8 mouse cellular contexts compared by ENCODE assay signal in the genomic region with DNA sequence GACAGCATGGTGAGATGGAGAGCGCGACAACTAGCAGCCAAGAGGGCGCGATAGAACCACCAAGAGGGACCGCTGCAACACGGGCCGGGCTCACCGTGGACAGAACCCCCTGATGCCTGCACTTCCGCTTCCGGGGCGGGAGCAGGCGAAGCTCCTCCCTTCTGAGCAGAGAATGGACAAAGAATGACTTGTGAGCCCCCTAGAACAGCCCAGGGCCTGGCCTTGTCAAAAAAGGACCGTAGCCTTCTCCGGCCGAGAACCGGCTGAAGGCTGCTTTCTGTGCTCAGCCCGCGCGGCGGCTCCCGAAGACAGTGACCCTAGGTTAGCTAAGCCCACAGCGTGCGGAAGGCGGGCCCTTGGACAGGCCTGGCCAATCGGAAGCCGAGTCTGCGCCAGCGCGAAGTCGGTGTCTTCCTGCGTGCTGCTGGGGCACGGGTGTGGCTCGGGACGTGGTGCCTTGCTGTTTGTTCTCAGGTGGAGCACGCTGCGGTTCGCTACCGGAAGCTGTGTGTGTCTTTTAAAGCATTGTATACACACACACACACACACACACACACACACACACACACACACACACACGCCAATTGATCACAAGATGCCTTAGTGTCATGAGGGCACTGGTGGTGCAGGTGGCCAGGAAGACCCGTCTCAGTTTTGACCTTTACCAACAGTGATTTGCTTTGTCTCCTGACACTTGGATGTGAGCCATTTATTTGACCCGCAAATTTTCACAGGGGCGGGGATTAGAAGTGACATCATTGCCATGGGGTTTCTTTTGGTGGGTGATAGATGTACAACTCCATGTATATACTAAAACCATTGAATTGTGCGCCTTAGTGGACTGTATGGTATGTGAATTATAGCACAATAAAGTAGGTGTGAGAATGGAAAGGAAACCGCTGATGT. TPM values are rescaled to one million over a fixed set of nuclear protein-coding genes. Genes with fewer than 3 reads are reported as not detected.
A peak's percentile ranks its signal among the peaks of the same experiment; 100 is the strongest.
DNase-seq lines count a peak whose midpoint lies in the region; ATAC-seq lines count a peak whose summit lies in the region.

A gene (minus strand): TSS at position 336 of the 906 bp plus-strand sequence.

- peak within 1 kb of the TSS; percentile 94 for H3K9ac ChIP-seq in hindbrain, embryonic 12.5 days

- H3K4me2 ChIP-seq in hindbrain, embryonic 12.5 days (replicated peaks) = peak within 1 kb of the TSS; percentile 90

- peak; percentile 93 for DNase-seq in NIH3T3 (ENCODE audit: low read depth)
- peak; percentile 96 to 97 for DNase-seq in cerebellum, postnatal 10 days
- DNase-seq in frontal cortex, postnatal 10 days (ENCODE audit: low spot score in 2 of 2) = peak; percentile 90 to 93
- DNase-seq in layer of hippocampus, postnatal 14 days (ENCODE audit: low spot score in 2 of 2) = peak; percentile 95 to 97
- peak; percentile 92 for DNase-seq in lung, postnatal 14 days
- DNase-seq in retina, adult 2 months (ENCODE audit: low read depth, low spot score) = peak; percentile 83
- peak; percentile 95 to 96 for DNase-seq in thymus, postnatal 36 days

- peak within 1 kb of the TSS; percentile 93 for H3K4me3 ChIP-seq in hindbrain, embryonic 12.5 days

- H3K36me3 ChIP-seq in hindbrain, embryonic 12.5 days = peaks cover 11% of the 10 kb centered on the region; the same call in 1 of the 2 replicates

- ATAC-seq in hindbrain, embryonic 12.5 days (ENCODE audit: low FRiP score) = peak; percentile 100

- 2% methylated on average over 43 of the region's 44 CpGs for WGBS in hindbrain, embryonic 12.5 days

- peaks cover 20% of the 10 kb centered on the region for H3K4me1 ChIP-seq in hindbrain, embryonic 12.5 days

- 0 out of 2 replicates have a peak, but pooled peaks cover 4% of the 10 kb centered on the region for H3K27me3 ChIP-seq in hindbrain, embryonic 12.5 days

- no peaks in the 10 kb centered on the region for H3K9me3 ChIP-seq in hindbrain, embryonic 12.5 days (replicated peaks)

- peak within 1 kb of the TSS; percentile 98 for H3K27ac ChIP-seq in hindbrain, embryonic 12.5 days

RNA-seq across cellular contexts. Expression of the gene that starts here (rescaled TPM):
- 175 and 183 TPM in 2 replicates for polyA plus RNA-seq in hindbrain, embryonic 12.5 days (2016; fragmentation: Nextera tagmentation; extraction: Ambion mirVana)
- 10 to 100 TPM; 58.7 to 66.9 TPM for total RNA-seq in layer of hippocampus, postnatal 14 days (2021)

Comparison
In these comparisons a context has a peak if more than half of its experiments do, and no peak if none do; other contexts are left out.
1. Peak in every context shown above with its lines: DNase-seq, ATAC-seq, H3K4me3 ChIP-seq and H3K27ac ChIP-seq.